Mouse (Mus musculus): ENCODE data around the gene Pdk4. TPM values are rescaled to one million over a fixed set of nuclear protein-coding genes. Genes with fewer than 3 reads are reported as not detected.

Gene Pdk4
- total and polyA plus RNA-seq, 3 experiments, result 0.05 TPM; not detected in 2

DNA sequence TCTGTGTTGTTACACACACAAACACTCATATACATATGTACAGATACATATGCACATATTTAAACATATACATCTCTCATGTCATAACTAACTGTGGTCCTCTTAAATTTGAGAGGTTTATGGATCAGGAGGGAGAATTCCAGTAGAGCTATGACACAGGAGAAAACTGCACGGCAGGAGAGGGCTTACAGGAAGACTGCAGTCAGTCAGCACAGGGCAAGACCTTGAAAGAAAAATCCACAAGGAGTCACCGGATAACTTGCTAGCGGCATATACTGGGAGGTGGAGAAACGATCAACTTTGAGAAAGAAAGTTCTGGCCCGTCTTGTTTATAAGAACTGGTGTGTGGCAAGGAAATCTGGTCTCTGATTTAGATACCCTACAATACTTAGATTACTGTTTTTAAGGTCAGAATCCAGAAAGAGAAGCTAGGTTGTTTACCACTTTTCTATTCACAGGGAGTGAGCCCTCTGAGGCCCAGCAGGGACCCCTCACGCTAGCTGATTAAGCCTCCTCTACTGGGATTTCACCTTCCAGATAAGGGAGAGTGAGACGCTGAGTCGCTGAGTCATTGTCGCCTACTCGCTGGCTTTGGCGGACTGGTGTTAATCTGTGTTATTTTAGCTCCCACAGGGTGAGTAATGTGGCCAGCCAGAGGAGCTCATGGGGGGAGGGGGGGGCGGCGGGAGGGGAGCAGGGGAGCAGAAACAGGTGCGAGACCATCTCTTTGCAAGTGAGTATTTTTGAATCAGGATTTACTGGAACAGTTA is 53.6 kb downstream of the Pdk4 start:
- Histone ChIP-seq H3K9me3 (replicated peaks) (no peaks in the 10 kb centered on the region), H3K27me3 (ENCODE audit: insufficient read depth, low read length) (0 out of 2 replicates have a peak, but pooled peaks cover 2% of the 10 kb centered on the region), H3K4me3 (ENCODE audit: low read depth, low read length) (no peak overlapping the region), H3K36me3 (replicated peaks) (no peaks in the 10 kb centered on the region), H3K4me1 (ENCODE audit: insufficient read depth, low read depth, low read length) (peaks cover 5% of the 10 kb centered on the region)
- peak; percentile 28; the same call in 1 of the 2 replicates for ATAC-seq (ENCODE audit: extremely low read depth, insufficient number of reproducible peaks, low FRiP score, poor library complexity, severe bottlenecking)
- TF ChIP-seq GATA1 (IDR thresholded peaks at IDR 0.05; ENCODE audit: borderline replicate concordance, low read length) (no peak), POLR2AphosphoS5 (IDR thresholded peaks at IDR 0.05; ENCODE audit: insufficient replicate concordance, low read depth, low read length) (no peak)
- DNase-seq (ENCODE audit: low spot score), result no peak

DNA sequence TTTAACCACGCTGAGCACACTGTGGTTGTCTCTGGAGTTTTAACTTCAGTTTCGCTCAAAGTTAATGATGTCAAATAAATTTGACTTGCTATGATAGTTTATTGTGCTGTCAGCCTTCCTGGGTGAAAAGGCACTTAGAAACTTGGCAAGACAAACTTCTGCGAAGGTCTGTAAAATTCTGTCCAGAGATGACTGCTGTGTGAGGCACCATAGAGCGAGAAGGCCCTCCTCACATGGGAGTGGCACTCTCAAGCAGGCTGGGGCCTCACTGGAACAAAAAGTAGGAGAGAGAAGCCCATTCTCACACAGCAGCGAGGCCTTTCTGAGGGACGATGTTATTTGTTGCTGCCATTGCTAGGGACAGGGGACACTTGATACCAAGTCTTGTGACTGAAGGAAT is 54.9 kb downstream of the Pdk4 start:
- no peak for ATAC-seq (ENCODE audit: extremely low read depth, insufficient number of reproducible peaks, low FRiP score, poor library complexity, severe bottlenecking)
- TF ChIP-seq GATA2 (IDR thresholded peaks at IDR 0.05; ENCODE audit: borderline replicate concordance, low read depth, low read length) (no peak), TAL1 (conservative IDR thresholded peaks at IDR 0.05; ENCODE audit: low read depth, low read length) (no peak), CTCF (IDR thresholded peaks at IDR 0.05; ENCODE audit: low read depth, low read length) (no peak), POLR2AphosphoS5 (IDR thresholded peaks at IDR 0.05; ENCODE audit: insufficient replicate concordance, low read depth, low read length) (no peak), GATA1 (IDR thresholded peaks at IDR 0.05; ENCODE audit: borderline replicate concordance, low read length) (no peak)
- no peak for DNase-seq (ENCODE audit: low spot score)
- peaks cover 5% of the 10 kb centered on the region for H3K4me1 ChIP-seq (ENCODE audit: insufficient read depth, low read depth, low read length)
- H3K36me3 ChIP-seq (replicated peaks), result no peaks in the 10 kb centered on the region
- no peaks in the 10 kb centered on the region for H3K9me3 ChIP-seq (replicated peaks)
- no peak overlapping the region for H3K4me3 ChIP-seq (ENCODE audit: low read depth, low read length)
- H3K27me3 ChIP-seq (ENCODE audit: insufficient read depth, low read length), result 0 out of 2 replicates have a peak, but pooled peaks cover 2% of the 10 kb centered on the region

DNA sequence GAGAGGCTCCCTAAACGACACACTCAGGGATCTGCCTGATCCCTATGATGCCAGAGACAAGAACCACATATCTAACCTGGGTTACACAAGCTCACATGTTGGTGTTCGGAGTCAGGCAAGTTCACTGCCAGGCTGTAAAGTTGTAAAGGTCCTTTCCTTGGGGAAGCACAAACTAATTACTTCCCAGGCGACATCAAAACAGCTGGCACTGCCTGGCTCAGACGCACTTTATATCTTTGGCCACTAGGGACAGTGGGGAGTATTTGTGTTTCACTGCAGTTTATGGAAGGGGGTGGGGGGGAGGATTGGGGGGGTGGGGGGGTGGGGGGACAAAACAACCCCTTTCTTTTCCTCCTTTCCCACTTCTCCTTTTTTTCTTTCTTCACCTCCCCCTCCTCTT is 58.4 kb downstream of the Pdk4 start:
- Histone ChIP-seq H3K4me3 (ENCODE audit: low read depth, low read length) (no peak overlapping the region), H3K27me3 (ENCODE audit: insufficient read depth, low read length) (peaks cover 3% of the 10 kb centered on the region; the same call in 1 of the 2 replicates), H3K36me3 (replicated peaks) (no peaks in the 10 kb centered on the region), H3K4me1 (ENCODE audit: insufficient read depth, low read depth, low read length) (peaks cover 5% of the 10 kb centered on the region; the same call in 1 of the 2 replicates), H3K9me3 (replicated peaks) (no peaks in the 10 kb centered on the region)
- no peak for DNase-seq (ENCODE audit: low spot score)
- ATAC-seq (ENCODE audit: extremely low read depth, insufficient number of reproducible peaks, low FRiP score, poor library complexity, severe bottlenecking), result no peak
- TF ChIP-seq GATA1 (IDR thresholded peaks at IDR 0.05; ENCODE audit: borderline replicate concordance, low read length) (no peak), GATA2 (IDR thresholded peaks at IDR 0.05; ENCODE audit: borderline replicate concordance, low read depth, low read length) (no peak), TAL1 (conservative IDR thresholded peaks at IDR 0.05; ENCODE audit: low read depth, low read length) (no peak), CTCF (IDR thresholded peaks at IDR 0.05; ENCODE audit: low read depth, low read length) (no peak)

DNA sequence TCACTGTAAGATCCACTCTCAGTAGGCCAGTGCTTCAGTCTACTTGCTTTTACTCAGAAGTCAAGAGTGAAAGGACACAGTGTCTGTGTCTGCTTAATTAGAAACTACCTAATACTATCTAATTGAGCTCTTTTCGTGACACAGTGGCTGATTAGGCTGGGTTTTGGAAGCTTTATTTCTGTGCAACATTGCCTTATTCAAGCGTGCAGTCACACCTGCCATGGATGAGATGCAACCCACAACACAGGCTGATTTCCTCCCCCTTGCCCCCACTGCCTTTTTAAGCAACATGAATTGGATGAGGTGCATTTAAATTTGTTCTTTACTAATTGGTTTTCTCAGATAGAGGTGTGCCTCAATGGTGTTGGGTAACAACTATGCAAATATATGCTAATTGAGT is 62.2 kb downstream of the Pdk4 start:
- H3K36me3 ChIP-seq (replicated peaks), result no peaks in the 10 kb centered on the region
- H3K9me3 ChIP-seq (replicated peaks), result no peaks in the 10 kb centered on the region
- no peaks in the 10 kb centered on the region for H3K4me1 ChIP-seq (ENCODE audit: insufficient read depth, low read depth, low read length)
- TF ChIP-seq CTCF (IDR thresholded peaks at IDR 0.05; ENCODE audit: low read depth, low read length) (no peak), GATA1 (IDR thresholded peaks at IDR 0.05; ENCODE audit: borderline replicate concordance, low read length) (no peak), GATA2 (IDR thresholded peaks at IDR 0.05; ENCODE audit: borderline replicate concordance, low read depth, low read length) (no peak), POLR2AphosphoS5 (IDR thresholded peaks at IDR 0.05; ENCODE audit: insufficient replicate concordance, low read depth, low read length) (no peak), TAL1 (conservative IDR thresholded peaks at IDR 0.05; ENCODE audit: low read depth, low read length) (no peak)
- H3K27me3 ChIP-seq (ENCODE audit: insufficient read depth, low read length), result peaks cover 3% of the 10 kb centered on the region; the same call in 1 of the 2 replicates
- DNase-seq (ENCODE audit: low spot score) (no peak), ATAC-seq (ENCODE audit: extremely low read depth, insufficient number of reproducible peaks, low FRiP score, poor library complexity, severe bottlenecking) (no peak)
- H3K4me3 ChIP-seq (ENCODE audit: low read depth, low read length), result no peak overlapping the region

Other genes starting within 250 kb of the Pdk4 start
- gene Pon3, start 240.0 kb downstream of the Pdk4 start, total RNA-seq (2014; fragmentation: Nextera tagmentation), result 75.7 and 101 TPM in 2 replicates
- 48.2 and 48.5 TPM in 2 replicates for gene Pon3, start 240.0 kb downstream of the Pdk4 start, total RNA-seq (2017)
- gene Pon3, start 240.0 kb downstream of the Pdk4 start, polyA plus RNA-seq (2012), result 1.5 and 1.9 TPM in 2 replicates
- 94.6 and 95.6 TPM in 2 replicates for gene Pon2, start 197.9 kb downstream of the Pdk4 start, total RNA-seq (2014; fragmentation: Nextera tagmentation)
- 54.5 and 58.7 TPM in 2 replicates for gene Pon2, start 197.9 kb downstream of the Pdk4 start, total RNA-seq (2017)
- 31.9 and 36.5 TPM in 2 replicates for gene Pon2, start 197.9 kb downstream of the Pdk4 start, polyA plus RNA-seq (2012)
- not detected in 2 replicates for gene Asb4, start 112.9 kb downstream of the Pdk4 start, total RNA-seq (2014; fragmentation: Nextera tagmentation)
- gene Asb4, start 112.9 kb downstream of the Pdk4 start, total RNA-seq (2017), result not detected in 2 replicates
- gene Asb4, start 112.9 kb downstream of the Pdk4 start, polyA plus RNA-seq (2012), result 0.02 TPM in 1 of 2 replicates, not detected in the other
- gene Dync1i1, start 229.3 kb upstream of the Pdk4 start, total RNA-seq (2014; fragmentation: Nextera tagmentation), result not detected in 2 replicates
- gene Dync1i1, start 229.3 kb upstream of the Pdk4 start, total RNA-seq (2017), result 0.33 TPM in 1 of 2 replicates, not detected in the other
- not detected in 2 replicates for gene Dync1i1, start 229.3 kb upstream of the Pdk4 start, polyA plus RNA-seq (2012)